Mouse (Mus musculus) lung, embryonic 14.5 days (tissue): ENCODE data around the gene Gm13285. TPM values are rescaled to one million over a fixed set of nuclear protein-coding genes. Genes with fewer than 3 reads are reported as not detected.

Source experiments
- ATAC-seq: fragments of 200-750 bp; cut with Nextera tagmentation; 2 replicates; pipeline ENCODE4 v1.8.0; 2017; ENCODE audit warnings: mild to moderate bottlenecking, moderate TSS enrichment, moderate library complexity; ENCODE audit not compliant: insufficient read depth
- DNase-seq: peaks from one replicate; pipeline ENCODE4 v3.0.0-alpha.2; 2015
- H3K27ac ChIP-seq: fragments of 300-500 bp; sonication (generic); 2 replicates; pipeline ENCODE4 v1.5.1; 2014; ENCODE audit warnings: low read depth, mild to moderate bottlenecking, moderate library complexity
- H3K27me3 ChIP-seq: fragments of 300-500 bp; sonication (generic); 2 replicates; pipeline ENCODE4 v1.6.1; 2014; ENCODE audit warnings: low read length, control low read depth; ENCODE audit not compliant: insufficient read depth
- H3K36me3 ChIP-seq: fragments of 300-500 bp; sonication (generic); 2 replicates; pipeline ENCODE4 v1.6.1; 2014; ENCODE audit warnings: control low read depth; ENCODE audit not compliant: insufficient read depth
- H3K4me1 ChIP-seq: fragments of 300-500 bp; sonication (generic); 2 replicates; pipeline ENCODE4 v1.6.1; 2014; ENCODE audit warnings: antibody characterized with exemption, control low read depth; ENCODE audit not compliant: insufficient read depth
- H3K4me2 ChIP-seq: fragments of 300-500 bp; sonication (generic); 2 replicates; pipeline ENCODE4 v1.6.1; 2014; ENCODE audit warnings: mild to moderate bottlenecking
- H3K4me3 ChIP-seq: fragments of 300-500 bp; sonication (generic); 2 replicates; pipeline ENCODE4 v1.5.1; 2014; ENCODE audit warnings: low read depth, low read length
- H3K9ac ChIP-seq: fragments of 300-500 bp; sonication (generic); 2 replicates; pipeline ENCODE4 v1.6.1; 2014
- H3K9me3 ChIP-seq: fragments of 300-500 bp; sonication (generic); 2 replicates; pipeline ENCODE4 v1.6.1; 2016; ENCODE audit warnings: low read depth, low read length, control low read depth
- CTCF ChIP-seq: IDR thresholded peaks from 2 replicates; pipeline ENCODE4 v1.5.1; 2016; ENCODE audit warnings: antibody characterized with exemption, low read depth
- WGBS: fragments of 180-500 bp; shearing (Covaris S2); extraction: QIAGEN DNeasy Blood & Tissue Kit; methylation state at CpG from one replicate; pipeline ENCODE4 v1.1.7; 2014; 5-methylcytosine and 5-hydroxymethylcytosine counted together
- polyA plus RNA-seq: library from polyadenylated mRNA; unstranded; fragments of >200 nt; fragmentation: Nextera tagmentation; extraction: Ambion mirVana; gene quantifications from 2 replicates; pipeline ENCODE4 v1.2.1, GENCODE M21; 2014

The Gm13285 gene
- polyA plus RNA-seq, 1 experiment from 2014 or later = 1.2 TPM

DNA sequence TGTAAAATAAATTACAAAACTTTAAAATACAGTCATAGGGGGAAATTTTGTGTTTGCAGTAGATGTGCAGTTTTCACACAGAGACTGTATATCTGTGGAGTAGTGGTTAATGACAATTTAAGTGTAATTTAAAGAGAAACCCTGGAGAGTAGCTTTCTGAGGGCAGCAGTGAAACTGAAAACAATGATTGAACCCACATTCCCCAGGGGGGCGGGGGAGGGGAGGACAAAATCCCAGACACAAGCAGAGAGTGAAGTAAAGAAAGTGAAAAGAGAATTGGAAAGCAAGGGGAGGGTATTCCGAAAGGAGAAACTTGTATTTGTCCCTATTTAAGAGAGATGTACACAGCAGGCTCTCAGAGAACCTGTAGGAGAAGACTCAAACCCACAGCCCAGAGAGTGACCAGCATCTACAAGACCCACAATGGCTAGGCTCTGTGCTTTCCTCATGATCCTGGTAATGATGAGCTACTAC is 42.0 kb downstream of the Gm13285 start, which contains the start of gene Ifna4:
Gene Ifna4, plus strand, starts transcription at position 424 of the 474 bp plus-strand sequence.
- ATAC-seq (no peak), DNase-seq (no peak)
- Histone ChIP-seq H3K27ac (no peak within 1 kb of the TSS), H3K9me3 (no peaks in the 10 kb centered on the region), H3K27me3 (no peaks in the 10 kb centered on the region), H3K4me1 (no peaks in the 10 kb centered on the region), H3K36me3 (no peaks in the 10 kb centered on the region), H3K9ac (no peak within 1 kb of the TSS), H3K4me3 (no peak within 1 kb of the TSS), H3K4me2 (no peak within 1 kb of the TSS)
- WGBS = 41% methylated on average over 2 of the region's 2 CpGs
- no peak for TF ChIP-seq CTCF

DNA sequence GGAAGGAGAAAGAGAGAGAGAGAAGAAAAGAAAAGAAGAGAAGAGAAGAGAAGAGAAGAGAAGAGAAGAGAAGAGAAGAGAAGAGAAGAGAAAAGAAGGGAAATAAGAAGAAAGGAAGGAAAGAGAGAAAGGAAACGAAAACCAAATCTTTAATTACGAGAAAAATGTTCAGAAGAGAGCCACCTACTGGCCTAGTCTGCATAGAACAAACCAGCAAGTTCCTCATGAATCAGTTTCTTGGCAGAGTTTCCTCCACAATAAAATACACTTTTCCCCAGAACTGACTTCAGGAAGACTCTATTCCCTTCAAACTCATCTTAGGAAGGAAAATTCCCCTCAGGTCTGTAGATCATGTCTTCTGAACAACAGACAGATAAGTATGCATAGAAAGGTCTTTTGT is 45.9 kb downstream of the Gm13285 start:
- H3K27ac ChIP-seq = no peak overlapping the region
- H3K4me1 ChIP-seq = no peaks in the 10 kb centered on the region
- no peak overlapping the region for H3K4me3 ChIP-seq
- no peak overlapping the region for H3K9ac ChIP-seq
- H3K9me3 ChIP-seq = no peaks in the 10 kb centered on the region
- TF ChIP-seq CTCF = no peak
- H3K27me3 ChIP-seq = no peaks in the 10 kb centered on the region
- no peak for DNase-seq
- no peaks in the 10 kb centered on the region for H3K36me3 ChIP-seq
- 34% methylated on average over 2 of the region's 2 CpGs for WGBS
- no peak overlapping the region for H3K4me2 ChIP-seq
- no peak for ATAC-seq

DNA sequence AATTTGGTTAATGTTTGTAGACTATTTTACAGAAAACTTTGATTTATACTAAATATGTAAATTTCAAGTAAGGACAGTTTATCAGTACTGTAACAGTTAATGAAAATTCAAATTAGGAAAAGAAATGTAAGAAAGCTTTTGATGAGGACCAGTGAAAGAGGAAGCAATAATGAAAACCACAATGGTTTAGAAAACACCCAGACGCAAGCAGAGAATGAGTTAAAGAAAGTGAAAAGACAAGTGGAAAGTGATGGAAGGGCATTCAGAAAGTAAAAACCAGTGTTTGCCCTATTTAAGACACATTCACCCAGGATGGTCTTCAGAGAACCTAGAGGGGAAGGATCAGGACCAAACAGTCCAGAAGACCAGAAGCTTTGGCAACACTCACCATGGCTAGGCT is 50.2 kb downstream of the Gm13285 start, which contains the start of gene Ifna1:
Gene Ifna1, plus strand, starts transcription at position 390 of the 400 bp plus-strand sequence.
- Histone ChIP-seq H3K4me3 (no peak within 1 kb of the TSS), H3K9ac (no peak within 1 kb of the TSS), H3K27ac (no peak within 1 kb of the TSS), H3K9me3 (no peaks in the 10 kb centered on the region), H3K4me1 (no peaks in the 10 kb centered on the region), H3K27me3 (no peaks in the 10 kb centered on the region), H3K4me2 (no peak within 1 kb of the TSS), H3K36me3 (no peaks in the 10 kb centered on the region)
- no peak for TF ChIP-seq CTCF
- DNase-seq (no peak), ATAC-seq (no peak)
- 85% methylated on average over 1 of the region's 1 CpGs for WGBS

Other genes starting within 250 kb of the Gm13285 start
- gene Ifna15, start 241.4 kb upstream of the Gm13285 start, polyA plus RNA-seq = not detected in 2 replicates
- not detected in 2 replicates for gene Ifna14, start 227.9 kb upstream of the Gm13285 start, polyA plus RNA-seq
- not detected in 2 replicates for gene Ifna9, start 207.3 kb upstream of the Gm13285 start, polyA plus RNA-seq
- not detected in 2 replicates for gene Ifna12, start 196.3 kb upstream of the Gm13285 start, polyA plus RNA-seq
- not detected in 2 replicates for gene C87499, start 165.3 kb upstream of the Gm13285 start, polyA plus RNA-seq
- not detected in 2 replicates for gene Ifna13, start 155.2 kb upstream of the Gm13285 start, polyA plus RNA-seq
- gene Ifna16, start 122.7 kb upstream of the Gm13285 start, polyA plus RNA-seq = not detected in 2 replicates
- not detected in 2 replicates for gene Ifna2, start 115.8 kb upstream of the Gm13285 start, polyA plus RNA-seq
- gene Ifnab, start 108.3 kb upstream of the Gm13285 start, polyA plus RNA-seq = not detected in 2 replicates
- gene Gm26566, start 77.9 kb upstream of the Gm13285 start, polyA plus RNA-seq = 1.1 TPM in 2 replicates
- gene Klhl9, start 77.2 kb upstream of the Gm13285 start, polyA plus RNA-seq = 117 TPM in 2 replicates
- gene Gm13271, start 44.8 kb upstream of the Gm13285 start, polyA plus RNA-seq = not detected in 2 replicates
- 0.27 and 0.33 TPM in 2 replicates for gene Gm13283, start 39.5 kb upstream of the Gm13285 start, polyA plus RNA-seq
- gene Gm13290, start 25.8 kb upstream of the Gm13285 start, polyA plus RNA-seq = 0.60 TPM in 1 of 2 replicates, not detected in the other
- not detected in 2 replicates for gene Gm13289, start 22.7 kb upstream of the Gm13285 start, polyA plus RNA-seq
- not detected in 2 replicates for gene Gm13272, start 19.8 kb upstream of the Gm13285 start, polyA plus RNA-seq
- gene Ifnz, start 17.5 kb upstream of the Gm13285 start, polyA plus RNA-seq = 0.14 and 0.26 TPM in 2 replicates
- not detected in 2 replicates for gene Gm13276, start 14.0 kb upstream of the Gm13285 start, polyA plus RNA-seq
- not detected in 2 replicates for gene Gm13277, start 11.0 kb upstream of the Gm13285 start, polyA plus RNA-seq
- not detected in 2 replicates for gene Gm13278, start 8.1 kb upstream of the Gm13285 start, polyA plus RNA-seq
- gene Gm13275, start 5.2 kb upstream of the Gm13285 start, polyA plus RNA-seq = not detected in 2 replicates
- not detected in 2 replicates for gene Gm13279, start 2.3 kb upstream of the Gm13285 start, polyA plus RNA-seq
- not detected in 2 replicates for gene Gm13287, start 3.6 kb downstream of the Gm13285 start, polyA plus RNA-seq
- gene Gm13288, start 5.9 kb downstream of the Gm13285 start, polyA plus RNA-seq = 0.09 TPM in 1 of 2 replicates, not detected in the other
- not detected in 2 replicates for gene Ifna7, start 16.6 kb downstream of the Gm13285 start, polyA plus RNA-seq
- gene Ifna11, start 20.3 kb downstream of the Gm13285 start, polyA plus RNA-seq = not detected in 2 replicates
- not detected in 2 replicates for gene Ifna6, start 27.8 kb downstream of the Gm13285 start, polyA plus RNA-seq
- not detected in 2 replicates for gene Ifna5, start 35.9 kb downstream of the Gm13285 start, polyA plus RNA-seq
- gene Ifna4, start 42.2 kb downstream of the Gm13285 start, polyA plus RNA-seq = not detected in 2 replicates
- not detected in 2 replicates for gene Ifna1, start 50.4 kb downstream of the Gm13285 start, polyA plus RNA-seq
- gene Ifne, start 80.5 kb downstream of the Gm13285 start, polyA plus RNA-seq = not detected in 2 replicates